Mouse (Mus musculus) embryo, embryonic 11 days (tissue): ENCODE measurements at regions not wholly inside any gene's neighbourhood (a gene's known extent, or its start where the extent isn't known, plus 50 kb on each side); places are given as distances from the start of the nearest gene placed in this dataset.

ENCODE experiments used
- DNase-seq: peaks from one replicate; pipeline ENCODE4 v3.0.0-alpha.2; 2015

- no peak for DNase-seq
Observed at GRCm38 (mm10) chrX:142552196-142552595, 129.0 kb upstream of the Tmem164 start.

DNA sequence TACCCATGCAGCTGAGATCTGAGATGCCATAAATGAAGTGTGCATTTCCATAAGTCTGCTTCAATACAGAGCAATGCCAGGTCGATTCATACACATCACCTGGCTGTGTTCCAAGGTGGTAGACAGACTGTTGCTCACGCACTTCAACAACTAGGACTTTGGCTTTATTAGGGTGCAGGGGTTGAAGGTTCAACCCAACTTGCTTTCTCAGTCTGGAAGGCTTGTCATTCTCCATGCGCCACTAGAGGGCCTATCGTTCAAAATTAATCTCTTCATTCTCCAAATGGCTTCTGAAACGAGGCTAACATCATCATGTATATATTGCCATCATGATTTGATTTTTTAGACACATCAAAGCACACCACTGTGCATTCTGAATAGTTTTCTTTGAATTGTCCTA is 127.0 kb upstream of the Tmem164 start:
- DNase-seq, result peak; percentile 37

- no peak for DNase-seq
Observed at GRCm38 (mm10) chrX:142557496-142557895, 123.7 kb upstream of the Tmem164 start.

GRCm38 (mm10) chrX:142560209-142560912 is 120.8 kb upstream of the Tmem164 start:
- peak; percentile 9 for DNase-seq

DNA sequence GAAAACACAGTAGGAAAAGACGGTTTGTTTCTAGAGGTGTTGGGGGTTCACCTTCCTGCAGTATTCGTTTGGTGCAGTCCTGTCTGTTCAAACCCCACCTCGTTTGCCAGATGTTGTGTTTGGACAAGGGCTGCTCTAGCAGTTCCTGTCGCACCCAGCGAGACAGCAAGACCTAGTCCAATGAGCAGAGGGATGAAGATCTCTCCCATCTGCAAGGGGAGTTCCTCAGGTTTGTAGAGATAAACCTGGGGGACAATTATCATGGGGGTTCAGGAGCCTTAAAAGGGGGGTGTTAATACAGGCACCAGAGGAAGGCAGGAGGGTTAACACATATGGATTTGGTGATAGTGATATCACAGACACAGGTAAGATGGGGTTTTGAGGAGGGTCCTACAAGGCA is 119.4 kb upstream of the Tmem164 start:
- no peak for DNase-seq

GRCm38 (mm10) chrX:142564186-142564585 is 117.0 kb upstream of the Tmem164 start:
- no peak for DNase-seq

GRCm38 (mm10) chrX:142571772-142572171 is 109.4 kb upstream of the Tmem164 start:
- DNase-seq, result no peak

DNA sequence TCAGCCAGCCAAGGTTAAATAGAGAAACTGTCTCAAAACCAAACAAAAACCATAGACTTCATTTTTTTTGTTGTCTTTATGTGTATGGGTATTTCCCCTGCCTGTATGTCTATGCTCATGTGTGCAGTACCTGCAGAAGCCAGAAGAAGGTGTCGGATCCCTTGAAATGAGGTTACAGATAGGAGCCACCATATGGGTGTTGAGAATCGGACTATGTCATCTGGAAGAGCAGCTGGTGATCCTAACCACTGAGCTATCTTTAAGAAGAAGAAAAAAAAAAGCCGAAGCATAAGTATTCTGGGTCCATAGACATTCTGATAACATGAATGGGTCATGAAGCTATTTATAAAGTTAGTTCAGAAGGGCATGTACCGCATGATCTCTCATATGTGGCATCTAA is 107.2 kb upstream of the Tmem164 start:
- no peak for DNase-seq

DNA sequence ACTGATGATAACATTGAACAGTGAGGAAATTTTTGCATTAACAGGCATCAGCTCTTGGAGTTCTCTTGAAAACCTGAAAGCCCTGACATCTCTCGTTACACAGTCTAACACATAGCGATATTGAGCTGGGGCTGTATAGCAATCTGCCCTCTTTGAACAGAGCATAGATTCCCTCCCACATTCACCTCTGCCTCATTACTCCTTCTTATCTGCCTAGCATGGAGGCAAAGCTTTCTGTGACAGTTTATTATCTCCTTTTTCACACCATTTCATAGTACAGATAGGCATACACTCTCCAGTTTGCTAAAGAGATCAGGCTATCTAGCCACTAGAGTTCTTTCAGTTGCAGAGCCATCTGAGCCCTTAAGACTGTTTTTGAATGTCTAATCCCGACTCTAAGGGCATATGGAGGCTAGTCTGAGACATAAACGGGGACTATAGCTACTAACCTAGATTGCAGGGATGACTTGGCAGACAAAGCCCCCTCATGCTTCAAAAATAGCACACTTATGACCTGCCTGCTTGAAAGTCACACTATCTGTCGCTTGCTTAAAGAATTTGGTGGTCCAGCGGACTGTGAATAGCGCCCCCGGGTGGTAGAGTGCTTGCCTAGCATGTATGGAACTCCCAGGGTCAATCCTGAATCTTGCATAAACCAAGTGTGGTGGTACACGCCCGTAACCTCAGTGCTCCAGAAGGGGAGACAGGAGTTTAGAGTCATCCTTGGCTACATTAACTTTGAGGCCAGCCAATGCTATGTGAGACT is 106.1 kb upstream of the Tmem164 start:
- peak; percentile 7 for DNase-seq

DNA sequence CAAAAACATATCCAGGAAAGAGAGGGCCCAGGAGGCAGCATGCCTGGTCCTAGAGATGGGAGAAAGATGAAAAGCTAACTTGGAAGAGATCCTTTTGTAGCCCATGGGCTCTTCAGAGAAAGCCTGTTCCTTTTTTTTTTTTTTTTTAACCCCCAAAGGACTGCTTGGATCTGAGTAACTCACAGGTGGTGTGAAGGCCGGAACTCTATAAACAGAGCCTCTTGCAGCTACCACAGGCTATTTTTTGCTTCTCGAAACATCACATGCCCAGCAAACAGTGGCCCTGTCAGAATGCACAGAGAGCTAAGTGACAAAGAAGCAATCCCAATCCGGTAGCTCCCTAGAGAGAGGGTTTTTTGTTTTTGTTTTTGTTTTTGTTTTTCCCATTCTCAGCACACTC is 105.1 kb upstream of the Tmem164 start:
- DNase-seq, result no peak

- no peak for DNase-seq
Observed at GRCm38 (mm10) chrX:142577449-142578081, 103.6 kb upstream of the Tmem164 start.

- no peak for DNase-seq
Observed at GRCm38 (mm10) chrX:142585281-142585680, 95.9 kb upstream of the Tmem164 start.

DNA sequence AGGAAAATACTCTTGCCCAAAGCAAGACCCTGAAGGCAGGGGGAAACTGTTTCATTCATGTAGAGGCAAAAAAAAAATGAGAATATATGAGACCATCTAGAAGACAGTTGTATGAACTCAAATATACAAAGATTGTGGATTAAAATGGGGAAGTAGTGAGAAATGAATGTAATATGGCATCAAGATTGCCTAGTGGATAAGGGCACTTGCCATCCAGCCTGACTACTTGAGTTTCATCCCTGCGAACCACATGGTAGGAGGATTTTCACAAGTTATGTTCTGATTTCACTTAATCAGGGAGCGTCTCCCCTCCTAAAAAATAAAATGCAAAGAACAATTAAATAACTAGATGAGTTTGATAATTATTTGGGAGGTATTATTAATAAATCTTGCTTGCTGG is 81.8 kb upstream of the Tmem164 start:
- no peak for DNase-seq

DNA sequence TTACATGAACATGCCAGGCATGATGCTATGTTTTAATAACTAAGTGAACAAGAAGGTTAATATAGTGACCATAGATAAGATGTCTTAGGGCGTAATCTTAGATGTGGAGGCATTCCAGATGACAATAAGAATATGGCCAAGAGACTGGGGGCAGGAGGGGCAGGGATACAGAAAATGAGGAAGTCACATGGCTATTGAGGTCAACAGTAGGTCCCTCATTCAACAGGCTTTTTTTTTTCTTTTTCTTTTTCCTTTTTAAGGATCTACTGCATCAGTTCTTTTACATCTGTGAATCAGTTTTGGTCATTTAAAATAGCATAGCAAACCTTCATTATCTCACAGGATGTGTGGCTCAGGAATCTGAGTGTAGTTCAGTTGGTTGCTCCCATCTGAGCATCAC is 80.4 kb upstream of the Tmem164 start:
- DNase-seq, result no peak

DNA sequence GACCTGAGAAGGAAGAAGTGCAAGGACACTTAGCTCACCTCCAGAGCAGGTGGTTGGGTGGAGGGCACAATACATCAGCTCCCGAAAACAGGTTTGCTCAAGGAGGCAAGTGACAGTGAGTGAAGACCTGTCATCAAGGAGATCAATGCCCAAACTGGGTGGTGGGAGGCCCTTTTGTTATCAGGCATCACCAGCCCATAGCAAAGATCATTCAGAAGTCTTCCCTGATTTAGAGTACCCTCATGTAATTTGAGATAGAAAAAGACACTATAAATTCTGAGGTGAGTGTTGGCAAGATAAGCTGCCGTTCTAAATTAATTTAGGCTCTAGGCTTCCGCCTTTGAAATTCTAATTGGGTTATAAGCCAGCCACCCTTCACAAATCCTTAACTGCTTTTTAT is 76.1 kb upstream of the Tmem164 start:
- DNase-seq, result no peak

DNA sequence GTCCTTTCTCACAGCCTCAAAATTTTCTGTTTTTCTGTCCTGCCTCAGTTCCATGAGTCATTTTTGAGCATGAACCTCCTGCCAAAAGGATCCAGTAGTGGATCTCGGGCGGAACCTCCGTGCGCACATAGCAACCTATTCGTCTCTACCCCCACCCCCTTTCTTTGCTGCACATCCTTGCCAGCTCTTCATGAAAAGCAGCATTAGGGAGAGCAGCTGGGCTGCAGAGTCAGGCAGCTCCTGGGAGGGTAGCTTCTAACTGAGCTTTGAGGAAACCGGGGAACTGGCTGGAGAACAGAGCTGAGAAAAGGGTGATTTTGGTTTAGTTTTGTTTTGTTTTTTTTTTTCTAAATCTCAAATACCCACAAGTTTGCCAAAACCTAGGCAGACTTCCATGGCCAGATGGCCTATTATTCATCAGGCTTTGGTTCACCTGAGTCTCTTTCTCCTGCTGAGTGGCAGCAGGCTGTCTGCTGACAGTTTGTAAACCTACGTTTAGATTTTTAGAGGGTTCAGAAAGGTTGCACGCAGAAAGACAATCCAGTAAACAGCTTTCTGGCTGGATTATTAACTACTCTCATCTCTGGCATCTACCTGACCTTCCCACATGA is 74.5 kb upstream of the Tmem164 start:
- no peak for DNase-seq

- DNase-seq, result no peak
Observed at GRCm38 (mm10) chrX:142616189-142616872, 64.9 kb upstream of the Tmem164 start.

GRCm38 (mm10) chrX:142618389-142618788 is 62.8 kb upstream of the Tmem164 start:
- DNase-seq, result no peak

DNA sequence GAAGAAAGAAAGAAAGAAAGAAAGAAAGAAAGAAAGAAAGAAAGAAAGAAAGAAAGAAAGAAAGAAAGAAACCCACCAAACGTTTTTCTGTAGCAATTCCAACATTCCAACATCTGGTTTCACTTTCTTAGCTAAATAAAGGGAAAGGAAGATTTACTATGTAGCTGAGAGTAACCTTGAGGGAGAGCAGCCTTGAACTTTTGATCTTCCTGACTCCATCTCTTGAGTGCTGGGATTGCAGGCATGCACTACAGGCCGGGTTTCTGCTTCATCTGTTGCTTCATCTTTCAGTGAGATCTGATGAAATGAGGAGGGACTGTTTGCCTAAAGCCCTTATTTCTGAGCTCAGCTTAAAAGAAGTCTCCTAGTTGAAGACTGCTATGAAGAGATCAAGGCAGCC is 57.8 kb upstream of the Tmem164 start:
- peak; percentile 52 for DNase-seq

GRCm38 (mm10) chrX:142623882-142624281 is 57.3 kb upstream of the Tmem164 start:
- DNase-seq, result no peak
